Mouse (Mus musculus) lung, postnatal 25 days (tissue): Measurements from ENCODE around the gene Eva1b.
"Not testable (repeated sequence)": the region's sequence is repeated elsewhere in the genome, so short reads cannot be mapped to it uniquely, and the experiment has no call there.

Experiments
- DNase-seq: peaks from one replicate; pipeline ENCODE4 v3.0.0; 2022; ENCODE audit warnings: low spot score

The Eva1b gene

DNA sequence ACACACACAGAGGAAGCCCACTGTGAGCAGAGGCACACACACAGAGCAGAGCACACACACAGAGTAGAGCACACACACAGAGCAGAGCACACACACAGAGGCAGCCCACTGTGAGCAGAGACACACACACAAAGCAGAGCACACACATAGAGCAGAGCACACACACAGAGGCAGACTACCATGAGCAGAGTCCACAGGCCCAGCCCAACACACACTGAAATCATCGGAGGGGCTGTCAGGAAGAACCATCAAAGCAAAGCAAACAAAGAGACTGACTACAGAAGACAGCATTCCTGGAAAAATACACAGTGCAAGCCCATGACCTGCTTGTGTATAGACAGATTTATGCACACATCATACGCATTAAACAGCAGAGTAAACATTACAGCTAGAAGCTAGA is 8.3 kb downstream of the Eva1b start:
- DNase-seq: no peak

DNA sequence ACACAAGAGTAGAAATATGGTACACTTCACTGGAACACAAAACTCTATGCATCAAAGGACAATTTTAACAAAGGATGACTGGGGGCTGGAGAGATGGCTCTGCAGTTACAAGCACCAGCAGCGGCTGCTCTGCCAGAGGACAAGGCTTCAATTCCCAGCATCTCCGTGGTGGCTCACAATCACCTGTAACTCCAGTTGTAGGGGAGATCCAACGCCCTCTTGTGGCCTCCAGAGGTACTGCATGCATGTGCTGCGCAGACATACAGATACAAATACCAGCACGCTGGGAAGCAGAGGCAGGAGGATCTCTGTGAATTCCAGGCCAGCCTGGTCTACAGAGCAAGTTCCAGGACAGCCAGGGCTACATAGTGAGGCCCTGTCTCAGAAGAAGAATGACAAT is 9.1 kb downstream of the Eva1b start:
- DNase-seq: no peak

DNA sequence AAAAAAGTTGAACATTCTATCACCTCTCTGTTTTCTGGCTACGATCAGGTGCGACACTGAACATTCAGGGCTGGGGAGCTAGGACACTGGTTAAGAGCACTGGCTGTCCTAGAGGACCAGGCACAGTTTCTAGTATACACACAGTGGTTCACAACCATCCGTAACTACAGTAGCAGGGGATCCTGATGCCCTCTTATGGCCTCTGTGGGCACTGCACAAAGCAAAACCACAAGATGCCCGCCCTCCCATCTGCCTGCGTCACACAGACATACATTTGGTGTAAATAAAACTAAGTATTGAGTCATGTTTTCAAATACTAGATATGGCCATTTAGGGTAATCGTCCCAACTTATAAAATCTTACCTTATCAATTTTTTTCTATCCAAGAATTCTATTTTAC is 10.0 kb downstream of the Eva1b start:
- no peak for DNase-seq

DNA sequence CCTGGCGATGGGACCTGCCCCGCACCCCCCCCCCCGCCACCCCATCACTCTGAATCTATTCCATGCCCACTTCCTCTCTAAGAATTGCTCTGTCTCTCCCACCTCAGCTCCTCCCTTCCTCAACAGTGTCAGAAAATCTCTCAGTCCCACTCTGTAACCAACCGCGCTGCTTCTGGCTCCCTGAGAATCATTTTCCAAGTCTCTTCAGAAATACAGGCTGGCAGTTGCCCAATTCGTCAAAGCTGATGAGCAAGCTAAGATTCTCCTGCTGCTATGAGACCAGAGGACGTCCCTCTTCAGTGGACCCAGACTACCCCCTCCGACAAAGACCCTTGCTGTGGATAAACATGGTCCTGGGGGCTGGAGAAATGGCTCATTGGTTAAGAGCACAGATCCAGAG is 11.9 kb downstream of the Eva1b start:
- no peak for DNase-seq

DNA sequence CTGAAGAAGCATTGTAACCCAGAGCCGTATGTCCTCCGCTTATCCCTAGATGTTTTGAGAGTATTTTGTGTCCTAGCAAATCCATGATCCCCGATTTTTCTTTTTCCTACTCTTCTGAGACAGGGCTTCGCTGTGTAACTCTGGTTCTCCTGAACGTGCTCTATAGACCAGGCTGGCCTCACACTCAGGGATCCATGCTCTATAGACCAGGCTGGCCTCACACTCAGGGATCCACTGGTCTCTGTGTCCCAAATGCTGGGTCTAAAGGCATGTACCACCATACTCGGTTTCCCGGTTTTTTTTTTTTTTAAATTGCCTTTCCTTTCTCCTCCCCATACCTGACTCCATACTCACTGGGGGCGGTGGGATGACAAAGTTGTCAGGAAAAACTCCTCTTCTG is 13.4 kb downstream of the Eva1b start:
- no peak for DNase-seq

DNA sequence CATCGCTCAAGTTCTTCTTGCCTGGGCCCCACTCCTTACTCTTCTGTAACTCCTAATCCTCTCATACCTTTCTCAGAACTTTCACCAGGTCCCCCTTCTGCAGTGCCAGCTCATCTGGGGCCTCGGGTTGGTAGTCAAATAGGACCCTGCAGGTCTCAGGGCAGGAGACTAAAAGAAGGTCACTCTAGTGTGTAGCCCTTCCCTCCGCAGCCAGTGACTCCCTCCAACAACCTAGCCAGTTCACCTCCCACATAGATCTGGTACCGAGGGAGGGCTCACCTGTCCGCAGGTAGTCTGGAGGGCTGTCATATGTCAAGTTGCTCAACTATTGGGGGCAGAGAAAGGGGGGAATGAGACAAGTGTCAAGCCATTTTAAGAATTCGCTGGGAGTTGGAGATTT is 13.9 kb downstream of the Eva1b start:
- DNase-seq: no peak

DNA sequence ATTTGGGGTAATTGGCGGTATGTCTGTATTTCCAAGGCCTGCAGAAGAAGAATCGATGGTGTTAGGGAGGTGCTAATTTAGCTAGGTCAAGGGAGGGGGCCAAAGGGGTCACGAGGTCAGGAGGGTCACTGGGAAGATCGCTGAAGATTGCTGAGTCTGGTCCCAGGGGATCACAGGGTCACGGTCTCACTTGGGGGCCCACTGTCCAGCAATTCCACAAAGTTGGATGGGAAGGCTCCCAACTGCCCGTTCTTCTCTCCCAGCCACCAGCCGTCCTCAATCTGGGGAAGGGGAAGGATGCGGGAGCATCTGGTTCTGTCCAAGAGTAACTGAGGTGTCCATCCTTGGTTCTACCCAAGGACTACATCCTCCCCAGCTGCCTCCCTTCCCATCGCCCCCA is 14.4 kb downstream of the Eva1b start:
- no peak for DNase-seq

DNA sequence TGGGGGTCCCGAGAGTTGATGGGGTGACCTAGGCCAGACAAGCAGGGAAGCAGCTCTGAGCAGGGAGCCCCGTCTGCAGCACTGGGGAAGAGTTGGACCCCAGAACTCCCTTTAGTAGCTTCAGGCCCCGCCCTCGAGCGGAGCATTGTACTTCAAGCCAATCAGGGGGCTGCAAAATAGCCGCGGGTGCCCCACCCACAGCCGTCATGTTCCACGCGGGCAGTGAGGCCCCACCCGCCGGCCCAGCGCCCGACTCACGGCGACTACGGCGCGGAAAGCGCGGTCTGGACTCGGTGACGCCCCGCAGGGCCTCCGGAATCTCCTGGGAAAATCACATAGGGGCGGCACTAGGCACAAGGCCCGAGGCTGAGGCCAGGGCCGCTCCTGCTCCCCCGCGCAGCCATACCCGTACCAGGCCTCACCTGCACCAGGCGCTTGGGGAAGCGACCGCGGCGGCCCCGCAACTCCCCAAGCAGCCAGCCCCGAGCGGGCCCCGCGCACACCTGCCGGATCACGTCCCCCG is 15.1 kb downstream of the Eva1b start:
- peak; percentile 95 for DNase-seq

DNA sequence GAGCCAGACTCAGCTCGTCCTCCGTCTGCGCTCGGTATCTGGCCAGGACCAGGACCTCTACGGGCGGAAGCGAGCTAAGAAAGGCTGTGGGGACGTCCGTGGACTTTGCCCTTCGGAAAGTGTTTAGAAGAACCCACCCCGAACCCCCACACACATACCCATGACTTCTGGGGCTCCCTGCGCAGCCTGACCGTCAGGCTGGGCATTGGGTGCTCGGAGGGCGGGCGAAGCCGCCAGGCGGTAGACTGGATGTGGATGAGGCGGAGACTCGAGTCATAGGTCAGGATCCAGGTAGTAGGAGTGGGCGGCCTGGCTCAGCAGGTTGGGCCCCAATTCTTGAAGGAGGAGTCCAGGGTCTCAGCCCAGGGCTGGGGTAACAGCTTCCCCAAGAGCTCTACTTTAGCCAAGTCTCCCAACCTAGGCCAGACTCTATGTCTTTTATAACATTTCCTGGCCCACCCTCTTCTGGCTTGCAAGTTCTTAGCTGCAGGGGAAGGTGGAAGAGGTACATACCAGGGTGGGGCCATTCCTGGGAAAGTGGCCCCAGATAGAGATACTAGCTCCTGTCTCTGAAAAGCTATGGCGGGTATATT is 15.6 kb downstream of the Eva1b start, which contains the start of gene Sh3d21:
Gene Sh3d21, minus strand, starts transcription at position 425 of the 593 bp plus-strand sequence.
- DNase-seq: peak; percentile 47

DNA sequence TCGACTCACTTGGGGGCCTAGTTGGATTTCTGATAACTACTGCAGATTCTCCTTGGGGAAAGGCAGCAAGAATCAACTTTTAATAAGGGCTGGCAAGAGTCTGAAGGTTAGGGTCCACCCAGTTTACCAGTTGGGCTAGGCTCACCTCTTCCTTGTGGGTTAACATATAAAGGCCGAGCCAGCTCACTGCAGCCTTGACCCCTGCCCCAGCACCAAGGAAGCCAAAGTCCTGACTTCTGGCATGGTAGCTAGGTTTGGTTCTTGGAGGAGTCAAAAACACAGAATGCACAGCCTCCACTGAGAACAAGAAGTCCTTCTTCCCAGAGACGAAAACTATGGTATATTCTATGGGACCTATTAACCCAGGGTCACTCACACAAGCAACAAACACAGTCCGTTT is 16.1 kb downstream of the Eva1b start:
- no peak for DNase-seq

DNA sequence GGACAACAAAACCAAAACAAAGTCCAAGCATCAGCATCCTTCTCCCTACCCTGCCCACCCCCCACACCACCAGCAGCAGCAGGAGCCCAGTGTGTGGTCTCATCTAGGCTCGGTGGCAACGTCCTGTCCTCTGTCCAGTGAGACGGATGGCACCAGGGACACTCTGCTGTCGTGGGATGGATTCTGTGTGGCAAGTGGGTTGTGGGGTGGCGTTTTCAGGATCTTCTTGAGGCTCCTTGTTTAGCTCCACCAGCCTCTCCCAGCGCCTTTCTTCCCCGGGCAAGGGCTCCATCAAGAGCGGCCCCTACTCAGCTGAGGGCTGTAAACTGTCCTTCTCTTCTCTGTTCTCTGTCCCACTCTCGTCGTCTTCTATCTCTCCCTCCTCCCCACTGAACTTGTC is 17.5 kb downstream of the Eva1b start:
- not testable (repeated sequence) for DNase-seq

DNA sequence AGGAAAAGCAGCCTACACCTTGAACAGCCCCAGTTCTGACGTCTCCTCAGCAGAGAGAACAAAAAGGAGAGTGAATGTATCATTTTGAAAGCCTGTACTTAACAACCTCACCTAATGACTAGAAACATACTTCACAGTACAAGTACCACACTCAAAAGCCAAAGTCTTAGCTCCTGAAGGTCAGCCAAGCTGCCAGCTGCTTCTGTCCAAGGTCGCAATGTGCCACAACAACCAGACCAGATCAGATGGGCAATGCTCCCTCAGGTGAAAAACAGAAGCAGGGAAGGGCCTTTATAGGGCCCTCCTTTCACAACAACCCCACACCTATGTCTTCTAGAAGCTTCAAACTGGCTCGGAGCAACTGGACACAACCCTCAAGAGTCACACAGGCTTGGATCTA is 18.5 kb downstream of the Eva1b start:
- peak; percentile 76 for DNase-seq

DNA sequence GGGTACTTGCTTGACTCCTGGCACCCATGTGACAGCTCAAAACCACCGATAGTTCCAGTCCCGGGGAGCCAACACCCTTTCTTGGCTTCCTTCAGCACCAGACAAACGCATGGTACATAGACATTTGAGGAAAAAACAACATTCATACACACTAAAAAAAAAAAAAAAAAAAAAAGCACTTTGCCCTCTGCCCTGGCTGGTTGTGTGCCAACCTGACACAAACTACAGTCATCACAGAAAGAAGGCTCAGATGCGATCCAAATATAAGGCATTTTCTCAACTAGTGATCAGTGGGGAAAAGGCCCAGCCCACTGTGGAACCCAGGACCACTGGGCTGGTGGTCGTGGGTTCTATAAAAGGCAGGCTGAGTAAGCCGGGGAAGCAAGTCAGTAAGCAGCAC is 21.3 kb downstream of the Eva1b start:
- no peak for DNase-seq

DNA sequence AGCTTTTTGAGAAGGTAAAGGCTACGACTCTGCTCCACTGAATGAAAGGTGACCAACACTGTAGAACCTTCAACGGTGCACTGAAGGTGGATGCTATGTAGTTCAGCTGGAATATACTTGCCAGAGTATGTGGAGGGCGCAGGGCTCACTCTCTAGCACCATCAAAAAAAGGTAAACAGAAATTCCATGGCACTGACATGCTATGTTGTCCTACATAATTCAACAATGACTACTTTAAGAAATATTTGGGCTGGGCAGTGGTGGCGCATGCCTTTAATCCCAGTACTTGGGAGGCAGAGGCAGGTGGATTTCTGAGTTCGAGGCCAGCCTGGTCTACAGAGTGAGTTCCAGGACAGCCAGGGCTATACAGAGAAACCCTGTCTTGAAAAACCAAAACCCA is 23.2 kb downstream of the Eva1b start:
- not testable (repeated sequence) for DNase-seq

DNA sequence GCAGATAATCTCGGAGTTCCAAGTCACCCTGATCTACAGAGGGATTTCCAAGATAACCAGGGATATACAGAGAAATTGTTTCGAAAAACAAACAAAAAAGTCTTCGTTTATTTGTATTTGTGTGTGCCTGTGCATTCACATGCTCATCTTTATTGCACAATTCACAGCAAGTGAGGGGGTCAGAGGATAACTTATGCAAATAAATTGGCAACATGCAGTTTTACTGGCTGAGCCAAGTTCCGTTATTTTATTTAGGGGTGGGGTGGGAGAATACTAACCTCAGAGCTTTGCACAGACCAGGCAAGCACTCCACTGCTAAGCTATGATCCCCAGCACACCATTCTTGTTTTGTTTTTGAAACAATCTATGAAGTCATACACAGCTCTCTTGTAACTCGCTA is 26.3 kb downstream of the Eva1b start:
- DNase-seq: no peak

DNA sequence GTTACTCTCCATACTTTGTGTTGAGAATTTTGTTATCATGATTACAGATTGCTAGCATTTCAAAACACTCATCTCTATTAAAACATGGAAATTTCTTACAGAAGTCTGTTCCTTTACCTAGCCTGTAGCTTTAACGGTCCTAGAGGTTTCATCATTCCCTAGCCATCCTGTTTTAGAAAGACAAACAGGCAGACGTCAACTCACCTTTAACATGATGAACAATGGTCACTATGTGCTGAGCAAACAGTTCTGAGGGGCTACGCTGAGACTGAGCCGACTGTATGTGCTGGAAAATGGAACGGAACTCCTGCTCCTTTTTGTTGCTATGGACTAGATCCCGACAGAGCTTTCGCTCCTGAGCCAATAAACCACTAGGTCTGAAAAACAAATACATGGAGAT is 28.4 kb downstream of the Eva1b start:
- not testable (repeated sequence) for DNase-seq

DNA sequence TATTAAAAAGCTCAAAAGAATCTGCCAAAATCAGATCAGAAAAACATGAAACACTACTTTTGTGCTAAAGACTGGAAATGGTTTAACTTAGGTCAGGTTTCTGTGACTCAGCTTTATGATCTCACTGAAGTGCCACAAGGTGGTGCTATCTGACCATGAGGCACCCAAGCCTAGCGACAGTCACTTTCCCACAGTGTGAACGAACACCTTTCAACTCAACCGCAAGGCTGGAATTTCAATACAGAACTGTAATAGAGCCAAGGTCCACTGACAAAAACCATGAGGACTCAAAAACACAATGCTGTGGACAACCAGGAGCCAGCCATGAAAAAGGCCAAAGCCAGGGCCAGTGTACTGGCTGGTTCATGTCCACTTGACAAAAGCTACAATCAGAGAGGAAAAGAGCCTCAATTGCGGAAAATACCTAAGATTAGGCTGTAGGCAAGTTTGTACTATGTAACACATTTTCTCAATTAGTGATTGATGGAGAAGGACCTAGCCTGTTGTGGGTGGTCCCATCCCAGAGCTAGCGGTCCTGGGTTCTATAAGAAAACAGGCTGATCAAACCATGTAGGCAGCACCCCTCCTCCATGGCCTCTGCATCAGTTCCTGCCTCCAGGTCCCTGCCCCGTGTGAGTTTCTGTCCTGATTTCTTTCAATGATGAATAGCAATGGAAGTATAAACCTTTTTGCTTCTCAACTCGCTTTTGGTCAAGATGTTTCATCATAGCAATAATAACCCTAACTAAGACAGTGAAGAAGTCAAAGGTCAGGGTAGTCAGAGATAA is 33.8 kb downstream of the Eva1b start:
- peak; percentile 70 for DNase-seq

DNA sequence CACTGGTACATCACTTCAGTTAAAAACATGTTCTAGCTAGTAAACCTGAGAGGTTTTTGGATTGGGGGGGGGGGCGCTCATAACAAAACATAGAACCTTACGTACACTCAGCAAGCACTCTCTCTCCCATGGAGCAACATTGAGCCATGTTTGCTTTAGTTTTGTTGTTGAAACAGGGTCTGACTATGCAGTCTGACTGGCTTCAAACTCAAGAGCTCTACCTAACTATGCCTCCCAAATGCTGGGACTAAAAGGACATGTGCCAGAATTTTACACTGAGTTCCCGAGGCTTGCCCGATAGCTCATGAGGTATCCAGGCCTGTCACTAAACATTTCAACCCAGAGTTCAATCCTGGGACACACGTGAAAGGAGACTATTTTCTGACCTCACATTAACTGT is 35.5 kb downstream of the Eva1b start:
- DNase-seq: no peak

DNA sequence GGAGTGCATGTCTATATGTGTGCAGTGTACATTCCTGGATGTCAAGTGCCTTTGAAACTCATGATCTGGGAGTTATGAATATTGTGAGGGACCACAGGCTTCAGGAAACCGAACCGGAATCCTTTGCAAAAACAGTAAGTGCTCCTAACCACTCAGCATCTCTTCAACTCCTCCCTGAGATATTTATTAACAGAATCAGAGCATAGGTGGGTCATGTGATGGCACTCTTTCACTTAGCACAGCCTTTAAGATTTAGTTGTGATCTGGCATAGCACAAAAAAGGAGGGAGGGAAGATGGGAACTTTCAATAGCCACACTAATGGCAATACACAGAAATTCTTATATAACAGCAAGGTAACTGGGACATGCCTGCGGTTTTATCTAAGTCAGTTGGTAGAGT is 39.6 kb downstream of the Eva1b start:
- no peak for DNase-seq

DNA sequence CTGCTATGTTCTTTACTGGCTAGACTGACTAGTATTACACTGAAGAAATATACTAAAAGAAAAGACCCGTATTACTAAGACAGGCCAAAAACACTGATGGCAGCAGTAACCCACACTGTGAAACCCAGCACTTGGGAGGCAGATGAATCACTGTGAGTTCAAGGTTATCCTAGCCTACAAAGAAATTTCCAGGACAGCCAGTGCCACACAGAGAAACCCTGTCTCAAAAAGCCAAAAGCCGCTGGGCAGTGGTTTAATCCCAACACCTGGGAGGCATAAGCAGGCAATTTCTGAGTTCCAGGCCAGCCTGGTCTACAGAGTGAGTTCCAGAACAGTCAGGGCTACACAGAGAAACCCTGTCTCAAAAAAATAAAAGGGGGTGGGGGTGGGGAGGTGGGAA is 43.1 kb downstream of the Eva1b start:
- no peak for DNase-seq

DNA sequence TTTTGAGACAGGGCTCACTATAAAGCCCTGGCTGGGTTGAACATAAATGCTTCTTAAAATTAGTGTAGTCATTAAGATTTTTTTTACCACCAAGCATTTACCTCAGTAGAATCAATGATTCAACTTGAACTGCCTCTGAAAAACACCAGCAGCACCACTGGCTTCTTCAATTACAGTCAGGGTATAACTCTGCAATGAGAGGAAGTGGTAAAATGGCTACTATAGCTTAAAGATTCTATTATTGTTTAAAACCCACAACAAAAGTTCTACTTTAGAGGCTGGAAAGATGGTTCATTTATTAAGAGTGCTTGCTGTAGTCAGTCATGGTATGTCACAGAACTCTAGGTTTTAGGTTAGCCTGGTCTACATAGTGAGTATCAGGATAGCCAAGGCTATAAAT is 46.7 kb downstream of the Eva1b start:
- no peak for DNase-seq

DNA sequence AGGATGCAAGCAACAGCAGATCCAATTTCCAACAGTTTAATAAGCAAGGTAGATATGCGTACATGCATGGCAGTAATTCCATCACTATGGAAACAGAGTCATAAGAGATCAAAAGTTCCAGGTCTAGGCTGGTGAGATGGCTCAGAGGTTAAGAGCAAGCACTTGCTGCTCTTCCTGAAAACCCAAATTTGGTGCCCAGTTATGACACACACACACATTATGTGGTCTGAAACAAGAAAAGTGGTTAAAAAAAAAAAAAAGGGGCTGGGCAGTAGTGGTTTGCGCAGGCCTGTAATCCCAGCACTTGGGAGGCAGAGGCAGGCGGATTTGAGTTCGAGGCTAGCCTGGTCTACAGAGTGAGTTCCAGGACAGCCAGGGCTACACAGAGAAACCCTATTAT is 47.4 kb downstream of the Eva1b start:
- no peak for DNase-seq

DNA sequence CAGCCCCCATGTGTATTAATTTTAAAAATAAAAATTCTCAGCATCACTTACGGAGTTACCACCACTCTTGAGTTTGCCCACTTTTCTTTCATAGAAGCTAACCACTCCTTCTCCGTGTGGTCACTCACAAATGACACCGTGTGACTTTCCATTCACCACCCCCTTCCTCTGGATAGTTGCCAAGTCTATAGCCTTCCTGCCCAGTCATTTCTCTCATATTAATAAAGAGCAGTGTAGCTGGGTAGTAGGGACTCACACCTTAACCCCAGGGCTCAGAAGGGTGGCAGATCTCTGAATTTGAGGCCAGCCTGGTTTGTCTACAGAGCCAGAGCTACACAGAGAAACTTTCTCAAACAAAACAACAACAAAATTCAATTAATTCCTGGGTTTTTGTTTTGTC is 49.9 kb downstream of the Eva1b start:
- DNase-seq: peak; percentile 61
